Mouse (Mus musculus): ENCODE measurements at regions not wholly inside any gene's neighbourhood (a gene's known extent, or its start where the extent isn't known, plus 50 kb on each side); places are given as distances from the start of the nearest gene placed in this dataset.

GRCm38 (mm10) chr1:120872554-120872953, 270.3 kb downstream of the En1 start:
- ATAC-seq (ENCODE audit: low FRiP score, low TSS enrichment), result no peak
- no peaks in the 10 kb centered on the region for H3K9me3 ChIP-seq (ENCODE audit: control insufficient read depth, low read length)
- H3K27ac ChIP-seq (replicated peaks), result no peak overlapping the region
- H3K4me1 ChIP-seq (replicated peaks; ENCODE audit: control insufficient read depth, insufficient read depth), result no peaks in the 10 kb centered on the region
- no peak overlapping the region for H3K4me3 ChIP-seq (ENCODE audit: low read depth, low read length)
- TF ChIP-seq EP300 (optimal IDR thresholded peaks at IDR 0.05), result no peak
- no peak for TF ChIP-seq CTCF (IDR thresholded peaks at IDR 0.05; ENCODE audit: low read depth)
- 68% methylated on average over 7 of the region's 7 CpGs for WGBS
- no peaks in the 10 kb centered on the region for H3K27me3 ChIP-seq (ENCODE audit: control insufficient read depth, insufficient read depth, low read length)
- H3K9ac ChIP-seq (ENCODE audit: low read length), result no peak overlapping the region
- H3K36me3 ChIP-seq (ENCODE audit: control insufficient read depth, insufficient read depth, low read length), result no peaks in the 10 kb centered on the region
- no peak for DNase-seq (ENCODE audit: low spot score)
- no peak overlapping the region for H3K4me2 ChIP-seq (replicated peaks; ENCODE audit: low read depth)

GRCm38 (mm10) chr1:120882959-120883549, 280.8 kb downstream of the En1 start:
- no peak overlapping the region for H3K9ac ChIP-seq (ENCODE audit: low read length)
- WGBS, result 83% methylated on average over 10 of the region's 10 CpGs
- no peaks in the 10 kb centered on the region for H3K9me3 ChIP-seq (ENCODE audit: control insufficient read depth, low read length)
- ATAC-seq (ENCODE audit: low FRiP score, low TSS enrichment), result no peak
- no peak for TF ChIP-seq EP300 (optimal IDR thresholded peaks at IDR 0.05)
- H3K36me3 ChIP-seq (ENCODE audit: control insufficient read depth, insufficient read depth, low read length), result no peaks in the 10 kb centered on the region
- no peak overlapping the region for H3K4me2 ChIP-seq (replicated peaks; ENCODE audit: low read depth)
- no peaks in the 10 kb centered on the region for H3K27me3 ChIP-seq (ENCODE audit: control insufficient read depth, insufficient read depth, low read length)
- DNase-seq (ENCODE audit: low spot score), result no peak
- no peak overlapping the region for H3K4me3 ChIP-seq (ENCODE audit: low read depth, low read length)
- H3K4me1 ChIP-seq (replicated peaks; ENCODE audit: control insufficient read depth, insufficient read depth), result no peaks in the 10 kb centered on the region
- H3K27ac ChIP-seq (replicated peaks), result no peak overlapping the region

- Histone ChIP-seq H3K4me2 (replicated peaks; ENCODE audit: low read depth) (no peak overlapping the region), H3K27me3 (ENCODE audit: control insufficient read depth, insufficient read depth, low read length) (no peaks in the 10 kb centered on the region), H3K4me3 (ENCODE audit: low read depth, low read length) (no peak overlapping the region), H3K27ac (replicated peaks) (no peak overlapping the region), H3K9ac (ENCODE audit: low read length) (no peak overlapping the region), H3K9me3 (ENCODE audit: control insufficient read depth, low read length) (no peaks in the 10 kb centered on the region), H3K4me1 (replicated peaks; ENCODE audit: control insufficient read depth, insufficient read depth) (no peaks in the 10 kb centered on the region), H3K36me3 (ENCODE audit: control insufficient read depth, insufficient read depth, low read length) (no peaks in the 10 kb centered on the region)
- TF ChIP-seq EP300 (optimal IDR thresholded peaks at IDR 0.05) (no peak), CTCF (IDR thresholded peaks at IDR 0.05; ENCODE audit: low read depth) (no peak)
- ATAC-seq (ENCODE audit: low FRiP score, low TSS enrichment) (no peak), DNase-seq (ENCODE audit: low spot score) (no peak)
- WGBS, result 60% methylated on average over 9 of the region's 9 CpGs
Measured at GRCm38 (mm10) chr1:120883632-120884031, 281.4 kb downstream of the En1 start.

DNA sequence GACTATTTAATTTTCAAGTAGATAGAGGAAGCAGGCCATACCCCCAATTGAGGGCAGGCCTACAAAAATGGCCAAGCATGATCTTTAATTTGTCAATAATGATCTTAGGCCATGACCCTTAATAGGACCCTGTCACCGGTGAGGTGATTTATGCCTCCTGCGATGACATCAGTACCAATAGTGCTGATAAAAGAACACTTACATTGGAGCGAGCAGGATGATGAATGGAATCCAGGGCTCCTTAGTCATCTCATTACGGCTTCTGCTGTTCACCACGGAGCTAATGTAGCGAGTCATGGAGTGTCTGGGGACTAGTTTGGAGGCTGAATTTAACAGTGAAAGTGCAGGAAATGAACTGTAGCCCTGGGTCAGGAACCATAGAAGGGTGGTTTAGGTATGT, 308.6 kb downstream of the En1 start:
- Histone ChIP-seq H3K36me3 (ENCODE audit: control insufficient read depth, insufficient read depth, low read length) (no peaks in the 10 kb centered on the region), H3K4me2 (replicated peaks; ENCODE audit: low read depth) (no peak overlapping the region), H3K4me1 (replicated peaks; ENCODE audit: control insufficient read depth, insufficient read depth) (no peaks in the 10 kb centered on the region), H3K9ac (ENCODE audit: low read length) (no peak overlapping the region), H3K27me3 (ENCODE audit: control insufficient read depth, insufficient read depth, low read length) (no peaks in the 10 kb centered on the region), H3K9me3 (ENCODE audit: control insufficient read depth, low read length) (no peaks in the 10 kb centered on the region), H3K4me3 (ENCODE audit: low read depth, low read length) (no peak overlapping the region), H3K27ac (replicated peaks) (no peak overlapping the region)
- no peak for TF ChIP-seq EP300 (optimal IDR thresholded peaks at IDR 0.05)
- no peak for TF ChIP-seq CTCF (IDR thresholded peaks at IDR 0.05; ENCODE audit: low read depth)
- ATAC-seq (ENCODE audit: low FRiP score, low TSS enrichment) (no peak), DNase-seq (ENCODE audit: low spot score) (no peak)
- 28% methylated on average over 6 of the region's 6 CpGs for WGBS

GRCm38 (mm10) chr1:120911962-120912670, 309.9 kb downstream of the En1 start:
- H3K4me1 ChIP-seq (replicated peaks; ENCODE audit: control insufficient read depth, insufficient read depth), result no peaks in the 10 kb centered on the region
- no peak overlapping the region for H3K4me3 ChIP-seq (ENCODE audit: low read depth, low read length)
- no peak overlapping the region for H3K27ac ChIP-seq (replicated peaks)
- no peak overlapping the region for H3K9ac ChIP-seq (ENCODE audit: low read length)
- no peak for TF ChIP-seq CTCF (IDR thresholded peaks at IDR 0.05; ENCODE audit: low read depth)
- TF ChIP-seq EP300 (optimal IDR thresholded peaks at IDR 0.05), result no peak
- H3K27me3 ChIP-seq (ENCODE audit: control insufficient read depth, insufficient read depth, low read length), result no peaks in the 10 kb centered on the region
- WGBS, result 67% methylated on average over 8 of the region's 8 CpGs
- H3K4me2 ChIP-seq (replicated peaks; ENCODE audit: low read depth), result no peak overlapping the region
- no peak for ATAC-seq (ENCODE audit: low FRiP score, low TSS enrichment)
- DNase-seq (ENCODE audit: low spot score), result no peak
- H3K36me3 ChIP-seq (ENCODE audit: control insufficient read depth, insufficient read depth, low read length), result no peaks in the 10 kb centered on the region
- H3K9me3 ChIP-seq (ENCODE audit: control insufficient read depth, low read length), result no peaks in the 10 kb centered on the region

DNA sequence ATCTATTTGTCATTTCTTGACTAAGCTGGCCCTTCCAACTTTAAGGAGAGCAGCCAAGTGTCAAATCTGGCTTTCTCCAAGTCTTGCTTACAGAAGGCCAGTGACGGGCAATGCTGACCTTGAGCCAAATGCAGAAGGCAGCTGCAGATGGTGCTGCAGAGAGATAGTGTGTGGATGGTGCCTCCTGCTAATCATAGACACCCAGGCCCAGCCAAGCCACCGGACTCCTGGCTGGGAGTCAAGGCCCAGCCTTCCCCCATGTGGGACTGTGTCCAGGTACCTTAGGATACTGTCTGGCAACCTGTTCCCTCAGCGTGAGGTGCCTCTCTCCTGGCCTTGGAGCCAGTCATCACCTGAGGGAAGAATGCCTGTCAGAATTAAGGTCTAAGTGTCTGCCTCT, 319.3 kb downstream of the En1 start:
- H3K27me3 ChIP-seq (ENCODE audit: control insufficient read depth, insufficient read depth, low read length), result no peaks in the 10 kb centered on the region
- 75% methylated on average over 3 of the region's 3 CpGs for whole genome bisulfite sequencing

More for the DNA sequence above, 319.3 kb downstream of the En1 start:
- Histone ChIP-seq H3K4me3 (ENCODE audit: low read depth, low read length) (no peak overlapping the region), H3K9me3 (ENCODE audit: control insufficient read depth, low read length) (no peaks in the 10 kb centered on the region), H3K9ac (ENCODE audit: low read length) (no peak overlapping the region), H3K4me1 (replicated peaks; ENCODE audit: control insufficient read depth, insufficient read depth) (no peaks in the 10 kb centered on the region), H3K27ac (replicated peaks) (no peak overlapping the region), H3K4me2 (replicated peaks; ENCODE audit: low read depth) (no peak overlapping the region), H3K36me3 (ENCODE audit: control insufficient read depth, insufficient read depth, low read length) (no peaks in the 10 kb centered on the region)
- no peak for TF ChIP-seq EP300 (optimal IDR thresholded peaks at IDR 0.05)
- no peak for TF ChIP-seq CTCF (IDR thresholded peaks at IDR 0.05; ENCODE audit: low read depth)
- ATAC-seq (ENCODE audit: low FRiP score, low TSS enrichment) (no peak), DNase-seq (ENCODE audit: low spot score) (no peak)

All from stomach, postnatal 0 days (tissue).